Mouse (Mus musculus) spleen, postnatal 10 days (tissue): Measurements from ENCODE around the gene Hspb6.

Experiments
- DNase-seq, 2 experiments: peaks; one replicate each; pipeline ENCODE4 v3.0.0; 2021 to 2022; ENCODE audit warnings: low spot score in 2 of 2

Gene Hspb6

GRCm38 (mm10) chr7:30553021-30553589 is 1.1 kb downstream of the Hspb6 start:
- peak; percentile 62 to 66 for DNase-seq

- DNase-seq, result no peak
These were observed 2.0 kb downstream of the Hspb6 start for GRCm38 (mm10) chr7:30553810-30554584.

- peak in 1 of 2 experiments; percentile 72 for DNase-seq
These were observed 5.0 kb downstream of the Hspb6 start for GRCm38 (mm10) chr7:30556894-30557536.

GRCm38 (mm10) chr7:30557901-30558514 is 6.0 kb downstream of the Hspb6 start:
- no peak for DNase-seq

GRCm38 (mm10) chr7:30558656-30559442 is 6.9 kb downstream of the Hspb6 start:
- no peak for DNase-seq

GRCm38 (mm10) chr7:30559443-30559954 is 7.5 kb downstream of the Hspb6 start, which contains the start of gene Lin37:
Gene Lin37 (minus strand): TSS chr7:30559838.
- peak; percentile 76 to 93 for DNase-seq

- no peak for DNase-seq
These were observed 8.3 kb downstream of the Hspb6 start for GRCm38 (mm10) chr7:30560296-30560695.

GRCm38 (mm10) chr7:30562526-30563116 is 10.6 kb downstream of the Hspb6 start:
- DNase-seq, result no peak

GRCm38 (mm10) chr7:30563117-30563905 is 11.3 kb downstream of the Hspb6 start, which contains the start of the genes U2af1l4, Gm49396 and Psenen:
Gene U2af1l4 (plus strand): TSS chr7:30563301.
Gene Gm49396 (plus strand): TSS chr7:30563344.
Gene Psenen (minus strand): TSS chr7:30563627.
- DNase-seq, result peak; percentile 87 to 96

GRCm38 (mm10) chr7:30563906-30564280 is 11.9 kb downstream of the Hspb6 start:
- peak in 1 of 2 experiments; percentile 43 for DNase-seq

- no peak for DNase-seq
These were observed 13.1 kb downstream of the Hspb6 start, which contains the start of gene Igflr1 for GRCm38 (mm10) chr7:30564970-30565571. Gene Igflr1 (plus strand): TSS chr7:30565427.

- no peak for DNase-seq
These were observed 14.1 kb downstream of the Hspb6 start for GRCm38 (mm10) chr7:30566033-30566432.

- no peak for DNase-seq
These were observed 15.6 kb downstream of the Hspb6 start for GRCm38 (mm10) chr7:30567555-30567954.

- no peak for DNase-seq
These were observed 20.4 kb downstream of the Hspb6 start for GRCm38 (mm10) chr7:30572389-30572788.

- DNase-seq, result peak in 1 of 2 experiments; percentile 82
These were observed 21.0 kb downstream of the Hspb6 start for GRCm38 (mm10) chr7:30572969-30573368.

GRCm38 (mm10) chr7:30579950-30580349 is 28.0 kb downstream of the Hspb6 start:
- DNase-seq, result no peak

GRCm38 (mm10) chr7:30581547-30581946 is 29.6 kb downstream of the Hspb6 start:
- DNase-seq, result no peak

- DNase-seq, result no peak
These were observed 32.4 kb downstream of the Hspb6 start for GRCm38 (mm10) chr7:30584339-30584738.

GRCm38 (mm10) chr7:30585170-30585569 is 33.2 kb downstream of the Hspb6 start:
- DNase-seq, result no peak
